Mouse (Mus musculus) gastrocnemius, adult 8-10 months (tissue): Measurements from ENCODE around the gene Ntm. TPM values are rescaled to one million over a fixed set of nuclear protein-coding genes. Genes with fewer than 3 reads are reported as not detected.
A peak's percentile ranks its signal among the peaks of the same experiment; 100 is the strongest.

Source experiments
- DNase-seq, 2 experiments: peaks; one replicate each; pipeline ENCODE4 v3.0.0; 2022; ENCODE audit warnings: low spot score in 2 of 2
- total RNA-seq, 4 experiments: library from RNA; stranded (reverse); gene quantifications; 2 replicates each; pipeline ENCODE4 v1.2.4; 2022

Gene Ntm
- total RNA-seq, 4 experiments from 2014 or later: 0.46 to 0.92 (median 0.72) TPM

- DNase-seq: no peak
Measured at GRCm38 (mm10) chr9:29594537-29595294, 368.2 kb downstream of the Ntm start.

- DNase-seq: no peak
Measured at GRCm38 (mm10) chr9:29587376-29587775, 375.6 kb downstream of the Ntm start.

GRCm38 (mm10) chr9:29586381-29586770 is 376.6 kb downstream of the Ntm start:
- no peak for DNase-seq

- peak; percentile 17 to 31 for DNase-seq
Measured at GRCm38 (mm10) chr9:29585746-29586380, 377.1 kb downstream of the Ntm start.

GRCm38 (mm10) chr9:29578226-29578625 is 384.7 kb downstream of the Ntm start:
- no peak for DNase-seq

GRCm38 (mm10) chr9:29576051-29576533 is 386.8 kb downstream of the Ntm start:
- DNase-seq: no peak

GRCm38 (mm10) chr9:29574548-29574947 is 388.4 kb downstream of the Ntm start:
- no peak for DNase-seq

- DNase-seq: no peak
Measured at GRCm38 (mm10) chr9:29568571-29568970, 394.4 kb downstream of the Ntm start.

- DNase-seq: no peak
Measured at GRCm38 (mm10) chr9:29562419-29563071, 400.4 kb downstream of the Ntm start.

- no peak for DNase-seq
Measured at GRCm38 (mm10) chr9:29558915-29559314, 404.0 kb downstream of the Ntm start.

- DNase-seq: no peak
Measured at GRCm38 (mm10) chr9:29550582-29550981, 412.4 kb downstream of the Ntm start.

GRCm38 (mm10) chr9:29550107-29550506 is 412.8 kb downstream of the Ntm start:
- DNase-seq: no peak

- no peak for DNase-seq
Measured at GRCm38 (mm10) chr9:29536415-29536814, 426.5 kb downstream of the Ntm start.

- no peak for DNase-seq
Measured at GRCm38 (mm10) chr9:29534773-29535172, 428.2 kb downstream of the Ntm start.

- DNase-seq: no peak
Measured at GRCm38 (mm10) chr9:29534304-29534703, 428.6 kb downstream of the Ntm start.

GRCm38 (mm10) chr9:29533556-29533955 is 429.4 kb downstream of the Ntm start:
- DNase-seq: no peak

GRCm38 (mm10) chr9:29531147-29531917 is 431.6 kb downstream of the Ntm start:
- DNase-seq: no peak

- no peak for DNase-seq
Measured at GRCm38 (mm10) chr9:29524109-29524508, 438.8 kb downstream of the Ntm start.

GRCm38 (mm10) chr9:29523221-29523620 is 439.7 kb downstream of the Ntm start:
- no peak for DNase-seq

- DNase-seq: no peak
Measured at GRCm38 (mm10) chr9:29519181-29519580, 443.8 kb downstream of the Ntm start.

- no peak for DNase-seq
Measured at GRCm38 (mm10) chr9:29516688-29517087, 446.3 kb downstream of the Ntm start.
